Mouse (Mus musculus) E14TG2a.4 (cell line): ENCODE data around the gene Ndufc2.

Source experiments
- H3K27me3 ChIP-seq: 2 replicates; pipeline ENCODE4 v1.6.1; 2014; ENCODE audit warnings: low read length, control low read depth; ENCODE audit not compliant: insufficient read depth
- H3K36me3 ChIP-seq: 2 replicates; pipeline ENCODE4 v1.6.1; 2014; ENCODE audit warnings: low read length, control low read depth; ENCODE audit not compliant: insufficient read depth
- H3K4me1 ChIP-seq: replicated peaks from 2 replicates; pipeline ENCODE4 v1.6.1; 2014; ENCODE audit warnings: low read depth, low read length, control low read depth
- H3K4me3 ChIP-seq: replicated peaks from 2 replicates; pipeline ENCODE4 v1.5.1; 2014; ENCODE audit warnings: mild to moderate bottlenecking, low read length
- H3K9me3 ChIP-seq: 2 replicates; pipeline ENCODE4 v1.6.1; 2014; ENCODE audit warnings: low read length, control low read depth
- CTCF ChIP-seq: conservative IDR thresholded peaks from 2 replicates; pipeline ENCODE4 v1.5.1; 2014; ENCODE audit warnings: low read length
- NANOG ChIP-seq: IDR thresholded peaks from 2 replicates; pipeline ENCODE4 v1.6.1; 2014; ENCODE audit warnings: borderline replicate concordance, low read length, mixed read lengths
- POU5F1 ChIP-seq: IDR thresholded peaks from 2 replicates; pipeline ENCODE4 v1.6.1; 2014; ENCODE audit warnings: low read length, borderline replicate concordance

Ndufc2 gene

GRCm38 (mm10) chr7:97394375-97394774, 5.4 kb upstream of the Ndufc2 start:
- H3K4me1 ChIP-seq: peaks cover 9% of the 10 kb centered on the region
- TF ChIP-seq NANOG: no peak
- TF ChIP-seq CTCF: no peak
- no peak for TF ChIP-seq POU5F1
- no peaks in the 10 kb centered on the region for H3K27me3 ChIP-seq
- no peaks in the 10 kb centered on the region for H3K9me3 ChIP-seq
- no peak overlapping the region for H3K4me3 ChIP-seq
- peaks cover 20% of the 10 kb centered on the region for H3K36me3 ChIP-seq

- no peak for TF ChIP-seq CTCF
- no peak for TF ChIP-seq POU5F1
- TF ChIP-seq NANOG: no peak
Measured at GRCm38 (mm10) chr7:97398943-97399342, 860 bp upstream of the Ndufc2 start.

GRCm38 (mm10) chr7:97407145-97407544, 7.3 kb downstream of the Ndufc2 start:
- TF ChIP-seq NANOG (no peak), POU5F1 (no peak), CTCF (no peak)
- Histone ChIP-seq H3K9me3 (no peaks in the 10 kb centered on the region), H3K4me3 (no peak overlapping the region), H3K4me1 (peaks cover 21% of the 10 kb centered on the region), H3K27me3 (no peaks in the 10 kb centered on the region), H3K36me3 (peaks cover 40% of the 10 kb centered on the region)

More at GRCm38 (mm10) chr7:97398943-97399342, 860 bp upstream of the Ndufc2 start:
- Histone ChIP-seq H3K36me3 (peaks cover 10% of the 10 kb centered on the region; the same call in 1 of the 2 replicates), H3K4me3 (no peak overlapping the region), H3K9me3 (no peaks in the 10 kb centered on the region), H3K4me1 (peaks cover 29% of the 10 kb centered on the region), H3K27me3 (no peaks in the 10 kb centered on the region)

GRCm38 (mm10) chr7:97411106-97411505, 11.3 kb downstream of the Ndufc2 start:
- Histone ChIP-seq H3K27me3 (no peaks in the 10 kb centered on the region), H3K4me1 (peaks cover 52% of the 10 kb centered on the region), H3K36me3 (peaks cover 34% of the 10 kb centered on the region), H3K9me3 (no peaks in the 10 kb centered on the region), H3K4me3 (no peak overlapping the region)
- TF ChIP-seq CTCF (no peak), NANOG (no peak), POU5F1 (no peak)

GRCm38 (mm10) chr7:97411575-97411974, 11.8 kb downstream of the Ndufc2 start:
- H3K4me1 ChIP-seq: peaks cover 52% of the 10 kb centered on the region
- TF ChIP-seq POU5F1 (no peak), CTCF (peak; percentile 54)
- H3K36me3 ChIP-seq: peaks cover 34% of the 10 kb centered on the region
- no peak overlapping the region for H3K4me3 ChIP-seq
- H3K9me3 ChIP-seq: no peaks in the 10 kb centered on the region
- H3K27me3 ChIP-seq: no peaks in the 10 kb centered on the region

- TF ChIP-seq POU5F1: no peak
- Histone ChIP-seq H3K9me3 (no peaks in the 10 kb centered on the region), H3K4me3 (no peak overlapping the region), H3K4me1 (peaks cover 58% of the 10 kb centered on the region), H3K36me3 (peaks cover 21% of the 10 kb centered on the region), H3K27me3 (no peaks in the 10 kb centered on the region)
Measured at GRCm38 (mm10) chr7:97413981-97414380, 14.2 kb downstream of the Ndufc2 start.

GRCm38 (mm10) chr7:97414426-97414825, 14.6 kb downstream of the Ndufc2 start:
- TF ChIP-seq POU5F1: no peak
- TF ChIP-seq CTCF: no peak
- TF ChIP-seq NANOG: no peak
- no peaks in the 10 kb centered on the region for H3K27me3 ChIP-seq
- H3K9me3 ChIP-seq: no peaks in the 10 kb centered on the region
- peaks cover 61% of the 10 kb centered on the region for H3K4me1 ChIP-seq
- H3K36me3 ChIP-seq: peaks cover 17% of the 10 kb centered on the region
- no peak overlapping the region for H3K4me3 ChIP-seq

- Histone ChIP-seq H3K27me3 (no peaks in the 10 kb centered on the region), H3K4me3 (no peak overlapping the region), H3K4me1 (peaks cover 61% of the 10 kb centered on the region), H3K9me3 (no peaks in the 10 kb centered on the region), H3K36me3 (peaks cover 11% of the 10 kb centered on the region)
- TF ChIP-seq CTCF: no peak
- TF ChIP-seq NANOG: no peak
- TF ChIP-seq POU5F1: no peak
Measured at GRCm38 (mm10) chr7:97414915-97415687, 15.3 kb downstream of the Ndufc2 start.

GRCm38 (mm10) chr7:97416473-97416872, 16.7 kb downstream of the Ndufc2 start:
- no peaks in the 10 kb centered on the region for H3K9me3 ChIP-seq
- H3K27me3 ChIP-seq: no peaks in the 10 kb centered on the region
- TF ChIP-seq NANOG (no peak), CTCF (no peak), POU5F1 (no peak)
- H3K4me3 ChIP-seq: no peak overlapping the region; the same call in 1 of the 2 replicates
- no peaks in the 10 kb centered on the region; the same call in 1 of the 2 replicates for H3K36me3 ChIP-seq
- peaks cover 57% of the 10 kb centered on the region for H3K4me1 ChIP-seq
